Mouse (Mus musculus) CH12.LX (cell line): ENCODE results near the gene Kif24. TPM values are rescaled to one million over a fixed set of nuclear protein-coding genes. Genes with fewer than 3 reads are reported as not detected.

ENCODE experiments used
- DNase-seq: peaks from one replicate; pipeline ENCODE4 v3.0.0-alpha.2; 2013; ENCODE audit errors: extremely low read depth
- H3K27ac ChIP-seq: 2 replicates; pipeline ENCODE4 v1.5.1; 2012; ENCODE audit warnings: low read depth, mild to moderate bottlenecking, control low read depth, moderate library complexity; ENCODE audit not compliant: insufficient read depth
- H3K27me3 ChIP-seq: replicated peaks from 2 replicates; pipeline ENCODE3; 2012; ENCODE audit warnings: inconsistent platforms
- H3K36me3 ChIP-seq, 2 experiments: replicated peaks in 1 of 2; 2 replicates each; pipeline versions ENCODE3 to v1.6.1; 2012; ENCODE audit warnings: inconsistent platforms in 1 of 2, low read length in 1 of 2, mild to moderate bottlenecking in 1 of 2, mixed read lengths in 1 of 2, moderate library complexity in 1 of 2; ENCODE audit not compliant: control insufficient read depth in 1 of 2, insufficient read depth in 1 of 2
- H3K4me1 ChIP-seq, 2 experiments: 2 replicates each; pipeline ENCODE4 v1.6.1; 2012; ENCODE audit warnings: inconsistent platforms in 1 of 2, moderate library complexity in 1 of 2; ENCODE audit not compliant: insufficient read depth in 2 of 2, control insufficient read depth in 1 of 2
- H3K4me2 ChIP-seq: 2 replicates; pipeline ENCODE4 v1.6.1; 2012; ENCODE audit warnings: low read depth, mild to moderate bottlenecking, control low read depth; ENCODE audit not compliant: poor library complexity, insufficient read depth, severe bottlenecking
- H3K4me3 ChIP-seq, 3 experiments: fragments of 150-350 bp in 1 of 3; sonication (generic) in 1 of 3; replicated peaks in 1 of 3; 2 replicates each; pipeline versions ENCODE3 to v1.5.1; 2011 to 2012; ENCODE audit warnings: low read depth in 2 of 3, low read length in 2 of 3, mild to moderate bottlenecking in 2 of 3, moderate library complexity in 2 of 3, control low read depth in 1 of 3, improper control_type of control experiment in 1 of 3, inconsistent platforms in 1 of 3, mixed read lengths in 1 of 3; ENCODE audit not compliant: poor library complexity in 1 of 3
- H3K79me2 ChIP-seq: replicated peaks from 2 replicates; pipeline ENCODE4 v1.6.1; 2012; ENCODE audit warnings: mild to moderate bottlenecking, moderate library complexity; ENCODE audit not compliant: control insufficient read depth, poor library complexity, insufficient read depth, severe bottlenecking; ENCODE audit errors: extremely low read depth
- H3K9ac ChIP-seq: 2 replicates; pipeline ENCODE4 v1.6.1; 2012; ENCODE audit warnings: low read depth, mild to moderate bottlenecking, control low read depth, moderate library complexity; ENCODE audit not compliant: insufficient read depth
- H3K9me3 ChIP-seq: replicated peaks from 2 replicates; pipeline ENCODE3; 2012; ENCODE audit warnings: low read length, inconsistent platforms, mixed read lengths
- BHLHE40 ChIP-seq: IDR thresholded peaks from 2 replicates; pipeline ENCODE4 v1.6.1; 2011; ENCODE audit warnings: mild to moderate bottlenecking, low read depth, low read length, improper control_type of control experiment
- CTCF ChIP-seq, 2 experiments: IDR thresholded peaks in 1 of 2; conservative IDR thresholded peaks in 1 of 2; 2 replicates each; pipeline ENCODE4 v1.5.1; 2011 to 2012; ENCODE audit warnings: low read depth in 2 of 2, low read length in 2 of 2, improper control_type of control experiment in 1 of 2, inconsistent platforms in 1 of 2, mild to moderate bottlenecking in 1 of 2, moderate library complexity in 1 of 2
- E2F4 ChIP-seq: IDR thresholded peaks from 2 replicates; pipeline ENCODE4 v1.6.1; 2011; ENCODE audit warnings: low read depth, low read length, improper control_type of control experiment; ENCODE audit not compliant: insufficient replicate concordance
- ELF1 ChIP-seq: IDR thresholded peaks from 2 replicates; pipeline ENCODE4 v1.6.1; 2014; ENCODE audit warnings: low read depth, mild to moderate bottlenecking, inconsistent platforms, low read length, improper control_type of control experiment
- GABPA ChIP-seq: IDR thresholded peaks from 2 replicates; pipeline ENCODE4 v1.6.1; 2012; ENCODE audit warnings: low read depth, low read length, improper control_type of control experiment, inconsistent platforms; ENCODE audit not compliant: insufficient replicate concordance
- HCFC1 ChIP-seq: IDR thresholded peaks from 2 replicates; pipeline ENCODE4 v1.6.1; 2012; ENCODE audit warnings: low read depth, mild to moderate bottlenecking, inconsistent platforms, low read length, improper control_type of control experiment
- IRF4 ChIP-seq: IDR thresholded peaks from 2 replicates; pipeline ENCODE4 v1.6.1; 2014; ENCODE audit warnings: low read depth, mild to moderate bottlenecking, inconsistent platforms, low read length, improper control_type of control experiment
- JUND ChIP-seq: conservative IDR thresholded peaks from 2 replicates; pipeline ENCODE4 v1.6.1; 2011; ENCODE audit warnings: low read depth, low read length, improper control_type of control experiment
- KAT2A ChIP-seq: IDR thresholded peaks from 2 replicates; pipeline ENCODE4 v1.6.1; 2012; ENCODE audit warnings: low read length, improper control_type of control experiment, inconsistent platforms; ENCODE audit not compliant: insufficient replicate concordance
- MEF2A ChIP-seq: IDR thresholded peaks from 2 replicates; pipeline ENCODE4 v1.6.1; 2014; ENCODE audit warnings: low read depth, mild to moderate bottlenecking, inconsistent platforms, low read length, improper control_type of control experiment, borderline replicate concordance
- MXI1 ChIP-seq: IDR thresholded peaks from 2 replicates; pipeline ENCODE4 v1.6.1; 2011; ENCODE audit warnings: mild to moderate bottlenecking, low read depth, low read length, improper control_type of control experiment
- POLR2A ChIP-seq: IDR thresholded peaks from 2 replicates; pipeline ENCODE4 v1.6.1; 2011; ENCODE audit warnings: low read depth, mild to moderate bottlenecking, improper control_type of control experiment, low read length
- RCOR1 ChIP-seq: conservative IDR thresholded peaks from 2 replicates; pipeline ENCODE4 v1.6.1; 2012; ENCODE audit warnings: low read depth, mild to moderate bottlenecking, inconsistent platforms, low read length, improper control_type of control experiment
- TBP ChIP-seq: conservative IDR thresholded peaks from 2 replicates; pipeline ENCODE4 v1.6.1; 2011; ENCODE audit warnings: low read depth, low read length, improper control_type of control experiment
- TCF12 ChIP-seq: IDR thresholded peaks from 2 replicates; pipeline ENCODE4 v1.6.1; 2014; ENCODE audit warnings: low read depth, mild to moderate bottlenecking, inconsistent platforms, low read length, improper control_type of control experiment
- UBTF ChIP-seq: IDR thresholded peaks from 2 replicates; pipeline ENCODE4 v1.6.1; 2012; ENCODE audit warnings: low read depth, mild to moderate bottlenecking, inconsistent platforms, low read length, improper control_type of control experiment, moderate library complexity
- ZC3H11A ChIP-seq: IDR thresholded peaks from 2 replicates; pipeline ENCODE4 v1.6.1; 2012; ENCODE audit warnings: low read depth, mild to moderate bottlenecking, inconsistent platforms, low read length, improper control_type of control experiment
- ZKSCAN1 ChIP-seq: IDR thresholded peaks from 2 replicates; pipeline ENCODE4 v1.6.1; 2012; ENCODE audit warnings: low read depth, inconsistent platforms, low read length, improper control_type of control experiment, borderline replicate concordance
- ZNF384 ChIP-seq: IDR thresholded peaks from 2 replicates; pipeline ENCODE4 v1.6.1; 2012; ENCODE audit warnings: low read depth, low read length, improper control_type of control experiment, inconsistent platforms
- dilution Hi-C: fragments of 300-500 bp; cut with MboI; formaldehyde crosslinking; loops from 2 replicates; pipeline ENCODE4 v1.14.3; 2020; ENCODE audit warnings: low sequenced_read_pairs; ENCODE audit not compliant: extremely low pct_unique_long_range_greater_than_20kb, extremely low pct_ligation_motif_present
- in situ Hi-C: fragments of 300-500 bp; cut with MboI; formaldehyde crosslinking; loops from 3 replicates; pipeline ENCODE4 v1.14.3; 2019; ENCODE audit warnings: low sequenced_read_pairs, low pct_ligation_motif_present, low pct_unique_long_range_greater_than_20kb, mixed read lengths
- polyA plus RNA-seq: library from polyadenylated mRNA; unstranded; fragments of >175 nt; gene quantifications from 2 replicates; pipeline ENCODE4 v1.2.1, GENCODE M21; 2012; ENCODE audit warnings: low read depth; ENCODE audit not compliant: insufficient read length
- total RNA-seq, 2 experiments: library from RNA; depleted of rRNA; stranded (reverse); fragments of 300-350 nt in 1 of 2; fragments of >200 nt in 1 of 2; gene quantifications; 2 replicates each; pipeline ENCODE4 v1.2.3; 2012 to 2014

Kif24 gene
- total and polyA plus RNA-seq, 3 experiments: 6.4 to 8.6 (median 8.4) TPM

- Histone ChIP-seq H3K9me3 (no peaks in the 10 kb centered on the region), H3K27me3 (no peaks in the 10 kb centered on the region), H3K79me2 (no peaks in the 10 kb centered on the region), H3K4me2 (no peak overlapping the region), H3K4me1 (0 out of 4 replicates have a peak, but pooled peaks cover 0 to 4% of the 10 kb centered on the region in 2 experiments), H3K4me3 (no peak overlapping the region), H3K9ac (no peak overlapping the region), H3K27ac (no peak overlapping the region), H3K36me3 (peaks cover 56 to 90% of the 10 kb centered on the region in 2 experiments)
- no peak for DNase-seq
- no peak for TF ChIP-seq HCFC1
- TF ChIP-seq KAT2A: no peak
- no peak for TF ChIP-seq MEF2A
- no peak for TF ChIP-seq ELF1
- no peak for TF ChIP-seq JUND
- no peak for TF ChIP-seq TBP
- TF ChIP-seq TCF12: no peak
- no peak for TF ChIP-seq ZNF384
- TF ChIP-seq BHLHE40: no peak
- TF ChIP-seq CTCF (conservative IDR thresholded peaks at IDR 0.05 in 1 of 2, IDR thresholded peaks at IDR 0.05 in 1 of 2; ENCODE audit: low read depth in 2 of 2, low read length in 2 of 2): no peak
- no peak for TF ChIP-seq RCOR1
- no peak for TF ChIP-seq MXI1
- no peak for TF ChIP-seq GABPA
- no peak for TF ChIP-seq UBTF
- no peak for TF ChIP-seq E2F4
- TF ChIP-seq ZC3H11A: no peak
- dilution Hi-C loops (no loop called here), in situ Hi-C loops (no loop called here)
Measured at GRCm38 (mm10) chr4:41387755-41388469, 76.8 kb downstream of the Kif24 start.

- H3K79me2 ChIP-seq: no peaks in the 10 kb centered on the region; the same call in 1 of the 2 replicates
- no peaks in the 10 kb centered on the region for H3K27me3 ChIP-seq
- H3K27ac ChIP-seq: no peak overlapping the region
- 0 out of 4 replicates have a peak, but pooled peaks cover 0 to 4% of the 10 kb centered on the region in 2 experiments for H3K4me1 ChIP-seq
- no peak overlapping the region for H3K9ac ChIP-seq
- TF ChIP-seq TCF12: no peak
- no peak for TF ChIP-seq ELF1
- no peak for TF ChIP-seq POLR2A
- TF ChIP-seq IRF4: no peak
- TF ChIP-seq ZKSCAN1: no peak
- TF ChIP-seq, all 38 proteins: peak for 0
- Histone ChIP-seq H3K9me3 (no peaks in the 10 kb centered on the region), H3K4me2 (no peak overlapping the region), H3K4me3 (no peak overlapping the region), H3K36me3 (peaks cover 49 to 87% of the 10 kb centered on the region in 2 experiments)
- dilution Hi-C loops: no loop called here
- no peak for DNase-seq
- in situ Hi-C loops: no loop called here
Measured at GRCm38 (mm10) chr4:41386412-41386975, 78.2 kb downstream of the Kif24 start.
